Mouse (Mus musculus) stomach, postnatal 0 days (tissue): ENCODE data around the gene Gbp8. TPM values are rescaled to one million over a fixed set of nuclear protein-coding genes. Genes with fewer than 3 reads are reported as not detected.
"Not testable (repeated sequence)": the region's sequence is repeated elsewhere in the genome, so short reads cannot be mapped to it uniquely, and the experiment has no call there.

Source experiments
- ATAC-seq: fragments of 200-750 bp; cut with Nextera tagmentation; 2 replicates; pipeline ENCODE4 v1.8.0; 2017; ENCODE audit not compliant: low FRiP score, low TSS enrichment
- DNase-seq: peaks from one replicate; pipeline ENCODE4 v3.0.0-alpha.2; 2016; ENCODE audit warnings: low spot score
- H3K27ac ChIP-seq: fragments of 300-500 bp; sonication (generic); replicated peaks from 2 replicates; pipeline ENCODE4 v1.5.1; 2014; ENCODE audit warnings: mild to moderate bottlenecking, control low read depth
- H3K27me3 ChIP-seq: fragments of 300-500 bp; sonication (generic); 2 replicates; pipeline ENCODE4 v1.6.1; 2014; ENCODE audit warnings: low read length; ENCODE audit not compliant: control insufficient read depth, insufficient read depth
- H3K36me3 ChIP-seq: fragments of 300-500 bp; sonication (generic); 2 replicates; pipeline ENCODE4 v1.6.1; 2014; ENCODE audit warnings: low read length, mixed read lengths; ENCODE audit not compliant: control insufficient read depth, insufficient read depth
- H3K4me1 ChIP-seq: fragments of 300-500 bp; sonication (generic); replicated peaks from 2 replicates; pipeline ENCODE4 v1.6.1; 2014; ENCODE audit warnings: antibody characterized with exemption; ENCODE audit not compliant: control insufficient read depth, insufficient read depth
- H3K4me2 ChIP-seq: fragments of 300-500 bp; sonication (generic); replicated peaks from 2 replicates; pipeline ENCODE4 v1.6.1; 2014; ENCODE audit warnings: low read depth, mild to moderate bottlenecking, control low read depth, moderate library complexity
- H3K4me3 ChIP-seq: fragments of 300-500 bp; sonication (generic); 2 replicates; pipeline ENCODE4 v1.5.1; 2014; ENCODE audit warnings: low read depth, low read length, control low read depth
- H3K9ac ChIP-seq: fragments of 300-500 bp; sonication (generic); 2 replicates; pipeline ENCODE4 v1.6.1; 2014; ENCODE audit warnings: mild to moderate bottlenecking, low read length, control low read depth, mixed read lengths
- H3K9me3 ChIP-seq: fragments of 300-500 bp; sonication (generic); 2 replicates; pipeline ENCODE4 v1.6.1; 2016; ENCODE audit warnings: low read length; ENCODE audit not compliant: control insufficient read depth
- CTCF ChIP-seq: IDR thresholded peaks from 2 replicates; pipeline ENCODE4 v1.5.1; 2016; ENCODE audit warnings: antibody characterized with exemption, low read depth, mild to moderate bottlenecking, moderate library complexity
- EP300 ChIP-seq: optimal IDR thresholded peaks from 2 replicates; pipeline ENCODE3; 2016; ENCODE audit warnings: antibody characterized with exemption
- WGBS: fragments of 180-500 bp; shearing (Covaris S2); extraction: QIAGEN DNeasy Blood & Tissue Kit; methylation state at CpG from one replicate; pipeline ENCODE4 v1.1.7; 2014; 5-methylcytosine and 5-hydroxymethylcytosine counted together
- polyA plus RNA-seq: library from polyadenylated mRNA; unstranded; fragments of >200 nt; fragmentation: Nextera tagmentation; extraction: Ambion mirVana; gene quantifications from 2 replicates; pipeline ENCODE4 v1.2.1, GENCODE M21; 2015

Gene Gbp8
- polyA plus RNA-seq, 1 experiment from 2014 or later: 0.75 TPM

GRCm38 (mm10) chr5:105081900-105082299 is 57.4 kb downstream of the Gbp8 start:
- Histone ChIP-seq H3K9me3 (no peaks in the 10 kb centered on the region), H3K9ac (no peak overlapping the region), H3K4me2 (no peak overlapping the region), H3K27me3 (no peaks in the 10 kb centered on the region), H3K4me1 (no peaks in the 10 kb centered on the region), H3K27ac (no peak overlapping the region), H3K4me3 (no peak overlapping the region), H3K36me3 (no peaks in the 10 kb centered on the region)
- no peak for TF ChIP-seq CTCF
- no peak for TF ChIP-seq EP300
- DNase-seq (no peak), ATAC-seq (no peak)

DNA sequence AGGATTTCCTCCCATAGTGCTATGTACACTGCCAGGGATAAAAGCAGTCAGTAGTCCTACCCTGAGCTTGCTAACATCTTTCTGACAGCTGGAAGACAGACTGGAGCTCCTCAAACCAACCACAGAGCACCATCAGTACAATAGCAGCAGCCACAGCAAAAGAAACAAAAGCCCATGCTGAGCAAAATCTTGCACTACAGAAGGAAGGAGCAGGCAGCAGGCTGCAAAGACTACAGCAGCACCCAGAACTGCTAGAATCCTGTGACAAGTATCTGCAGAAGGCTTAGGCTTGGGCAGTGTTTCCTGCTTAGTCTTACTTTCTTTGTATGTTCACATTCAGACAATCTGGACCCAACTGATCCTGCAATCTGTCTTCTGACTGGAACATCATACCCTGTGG is 71.0 kb downstream of the Gbp8 start:
- H3K9me3 ChIP-seq, H3K9ac ChIP-seq, DNase-seq, H3K36me3 ChIP-seq, H3K4me2 ChIP-seq, H3K27me3 ChIP-seq, H3K4me3 ChIP-seq, ATAC-seq, H3K27ac ChIP-seq, H3K4me1 ChIP-seq: not testable (repeated sequence)

- WGBS: 60% methylated on average over 2 of the region's 2 CpGs
- not testable (repeated sequence) for H3K27ac ChIP-seq, H3K4me1 ChIP-seq, H3K9me3 ChIP-seq, H3K4me2 ChIP-seq, H3K4me3 ChIP-seq, H3K9ac ChIP-seq, H3K27me3 ChIP-seq, DNase-seq, ATAC-seq, H3K36me3 ChIP-seq
These were observed 74.9 kb downstream of the Gbp8 start for GRCm38 (mm10) chr5:105064443-105064842.

DNA sequence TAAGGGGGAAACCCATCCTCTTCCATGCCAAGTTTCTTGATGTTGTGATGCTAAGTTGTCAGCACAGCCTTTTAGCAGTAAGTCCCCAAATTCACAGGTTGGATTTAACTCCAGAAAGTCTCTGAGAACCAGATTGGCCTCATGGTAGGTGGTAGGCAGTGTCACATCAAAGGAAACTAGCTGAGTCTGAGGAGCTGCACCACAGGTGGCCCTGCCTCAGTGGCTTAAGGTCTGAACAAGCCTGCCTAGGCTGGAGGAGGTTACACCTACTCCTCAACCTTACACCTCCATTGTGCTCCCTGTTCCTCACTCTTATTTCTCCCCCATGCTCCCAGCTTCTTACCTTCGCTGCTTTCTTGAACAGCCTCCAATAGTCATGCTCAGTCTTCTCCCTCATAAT is 76.0 kb downstream of the Gbp8 start:
- ATAC-seq (no peak), DNase-seq (no peak)
- WGBS: 52% methylated on average over 1 of the region's 1 CpGs
- no peak overlapping the region for H3K4me2 ChIP-seq
- TF ChIP-seq EP300 (no peak), CTCF (no peak)
- H3K36me3 ChIP-seq: no peaks in the 10 kb centered on the region
- H3K4me1 ChIP-seq: no peaks in the 10 kb centered on the region
- no peak overlapping the region for H3K4me3 ChIP-seq
- no peak overlapping the region for H3K9ac ChIP-seq
- H3K27ac ChIP-seq: no peak overlapping the region
- H3K27me3 ChIP-seq: no peaks in the 10 kb centered on the region
- H3K9me3 ChIP-seq: no peaks in the 10 kb centered on the region

- 62% methylated on average over 2 of the region's 2 CpGs for WGBS
- not testable (repeated sequence) for ATAC-seq, H3K4me1 ChIP-seq, H3K4me2 ChIP-seq, H3K27me3 ChIP-seq, DNase-seq, H3K36me3 ChIP-seq, H3K27ac ChIP-seq, H3K4me3 ChIP-seq, H3K9ac ChIP-seq, H3K9me3 ChIP-seq
These were observed 76.9 kb downstream of the Gbp8 start for GRCm38 (mm10) chr5:105062403-105062802.

DNA sequence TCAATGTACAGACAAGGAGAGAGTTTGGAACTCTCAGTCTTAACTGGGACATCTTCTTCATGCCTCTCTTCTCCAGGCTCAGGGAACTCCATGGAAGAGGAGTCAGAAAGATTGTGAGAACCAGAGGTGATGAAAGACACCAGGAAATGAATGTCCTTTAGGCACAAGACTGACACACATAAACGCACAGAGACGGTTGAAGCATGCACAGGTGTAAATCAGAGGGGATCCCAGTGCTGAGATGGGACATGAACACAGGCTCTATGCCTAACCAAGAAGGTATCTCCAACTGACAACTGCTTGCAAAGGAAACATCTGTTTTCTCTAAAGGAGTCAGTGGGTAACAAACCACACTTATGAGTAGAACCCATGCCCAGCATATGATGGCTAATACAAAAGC is 79.1 kb downstream of the Gbp8 start:
- no peaks in the 10 kb centered on the region for H3K27me3 ChIP-seq
- no peak overlapping the region for H3K27ac ChIP-seq
- H3K9me3 ChIP-seq: no peaks in the 10 kb centered on the region
- TF ChIP-seq CTCF (no peak), EP300 (no peak)
- ATAC-seq (no peak), DNase-seq (no peak)
- H3K4me3 ChIP-seq: no peak overlapping the region
- no peaks in the 10 kb centered on the region for H3K4me1 ChIP-seq
- H3K4me2 ChIP-seq: no peak overlapping the region
- no peak overlapping the region for H3K9ac ChIP-seq
- H3K36me3 ChIP-seq: no peaks in the 10 kb centered on the region
- WGBS: 91% methylated on average over 2 of the region's 2 CpGs

- DNase-seq (no peak), ATAC-seq (no peak)
- Histone ChIP-seq H3K4me3 (no peak overlapping the region), H3K4me2 (no peak overlapping the region), H3K9ac (no peak overlapping the region), H3K27me3 (no peaks in the 10 kb centered on the region), H3K36me3 (no peaks in the 10 kb centered on the region), H3K27ac (no peak overlapping the region), H3K9me3 (no peaks in the 10 kb centered on the region), H3K4me1 (no peaks in the 10 kb centered on the region)
- TF ChIP-seq EP300: no peak
- TF ChIP-seq CTCF: no peak
- WGBS: 93% methylated on average over 2 of the region's 2 CpGs
These were observed 84.1 kb downstream of the Gbp8 start for GRCm38 (mm10) chr5:105055279-105055678.

GRCm38 (mm10) chr5:105053471-105054169 is 85.7 kb downstream of the Gbp8 start:
- H3K27ac ChIP-seq, H3K36me3 ChIP-seq, H3K9ac ChIP-seq, H3K4me1 ChIP-seq, H3K9me3 ChIP-seq, H3K4me3 ChIP-seq, ATAC-seq, DNase-seq, H3K4me2 ChIP-seq, H3K27me3 ChIP-seq: not testable (repeated sequence)
- 61% methylated on average over 1 of the region's 1 CpGs for WGBS
